Mouse (Mus musculus) small intestine, adult 2 months (tissue): Measurements from ENCODE around the gene Tph1. TPM values are rescaled to one million over a fixed set of nuclear protein-coding genes. Genes with fewer than 3 reads are reported as not detected.
A peak's percentile ranks its signal among the peaks of the same experiment; 100 is the strongest.

ENCODE experiments used
- H3K27ac ChIP-seq: fragments of 200-500 bp; 2 replicates; pipeline ENCODE4 v1.5.1; 2012; ENCODE audit warnings: low read depth, low read length, control low read depth, inconsistent platforms; ENCODE audit not compliant: insufficient read depth
- H3K27me3 ChIP-seq: fragments of 200-500 bp; 2 replicates; pipeline ENCODE4 v1.6.1; 2012; ENCODE audit warnings: mild to moderate bottlenecking, moderate library complexity, low read length, inconsistent platforms; ENCODE audit not compliant: control insufficient read depth, insufficient read depth
- H3K36me3 ChIP-seq: fragments of 200-500 bp; 2 replicates; pipeline ENCODE4 v1.6.1; 2012; ENCODE audit warnings: mild to moderate bottlenecking, low read length, control low read depth, inconsistent platforms; ENCODE audit not compliant: control insufficient read depth, insufficient read depth
- H3K4me1 ChIP-seq: fragments of 200-500 bp; 2 replicates; pipeline ENCODE4 v1.6.1; 2012; ENCODE audit warnings: low read length, inconsistent platforms, mixed read lengths; ENCODE audit not compliant: control insufficient read depth, insufficient read depth, insufficient read length
- H3K4me3 ChIP-seq: fragments of 200-500 bp; 2 replicates; pipeline ENCODE4 v1.5.1; 2012; ENCODE audit warnings: low read depth, mild to moderate bottlenecking, control low read depth, inconsistent platforms, low read length, moderate library complexity
- CTCF ChIP-seq: fragments of 200-500 bp; IDR thresholded peaks from 2 replicates; pipeline ENCODE4 v1.5.1; 2012; ENCODE audit warnings: low read depth, mild to moderate bottlenecking, control low read depth, inconsistent platforms, low read length, moderate library complexity, mixed read lengths; ENCODE audit not compliant: insufficient replicate concordance, insufficient read length; ENCODE audit errors: extremely low read depth
- POLR2A ChIP-seq: fragments of 200-500 bp; IDR thresholded peaks from 2 replicates; pipeline ENCODE4 v1.6.1; 2012; ENCODE audit warnings: low read depth, mild to moderate bottlenecking, control low read depth, inconsistent platforms, low read length, moderate library complexity
- WGBS: fragments of 180-500 bp; shearing (Covaris S2); methylation state at CpG from one replicate; pipeline ENCODE4 v1.1.7; 2018; 5-methylcytosine and 5-hydroxymethylcytosine counted together
- polyA plus RNA-seq: library from polyadenylated mRNA; depleted of rRNA; stranded (reverse); fragments of >200 nt; gene quantifications from 2 replicates; pipeline ENCODE4 v1.2.3, GENCODE M21; 2012

Tph1 gene
- polyA plus RNA-seq, 1 experiment, result 1.6 TPM

- WGBS, result 70% methylated on average over 4 of the region's 4 CpGs
- Histone ChIP-seq H3K36me3 (0 out of 2 replicates have a peak, but pooled peaks cover 2% of the 10 kb centered on the region), H3K27ac (no peak overlapping the region), H3K4me3 (no peak overlapping the region), H3K4me1 (no peaks in the 10 kb centered on the region), H3K27me3 (no peaks in the 10 kb centered on the region)
- TF ChIP-seq CTCF (no peak), POLR2A (no peak)
Observed at GRCm38 (mm10) chr7:46609317-46609716, 63.0 kb downstream of the Tph1 start.

DNA sequence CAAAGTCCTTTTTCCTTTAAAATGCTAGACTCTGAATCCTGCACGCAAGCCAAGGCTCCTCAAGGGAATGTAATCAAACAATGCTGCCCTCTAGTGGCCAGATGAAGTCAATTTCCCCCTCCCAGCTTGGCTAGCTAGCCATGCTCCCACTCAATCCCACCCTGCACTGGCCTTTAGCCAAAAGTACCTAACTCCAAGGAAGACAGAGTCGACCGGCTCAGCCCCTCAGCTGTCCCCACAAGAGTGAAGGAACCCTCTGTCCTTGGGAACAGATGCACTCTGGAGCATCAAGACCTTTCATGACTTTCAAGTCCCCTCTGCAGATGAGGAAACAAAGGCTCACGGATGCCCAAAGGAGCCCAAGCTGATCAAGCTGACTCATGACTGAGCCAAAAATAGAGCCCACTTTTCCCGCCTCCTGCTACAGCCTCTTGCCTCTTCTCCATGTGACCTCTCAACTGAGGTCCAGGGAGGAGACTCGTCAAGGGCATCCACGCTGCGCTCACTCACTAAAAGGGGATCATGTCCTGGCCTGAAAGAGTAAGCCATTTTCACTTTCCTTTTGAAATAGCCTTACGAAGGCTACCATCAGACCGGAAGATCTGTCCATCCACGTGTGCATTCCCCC lies 64.8 kb downstream of the Tph1 start:
- H3K4me1 ChIP-seq, result no peaks in the 10 kb centered on the region
- H3K27ac ChIP-seq, result no peak overlapping the region
- peak; percentile 63; the same call in 1 of the 2 replicates for TF ChIP-seq CTCF
- no peak for TF ChIP-seq POLR2A
- H3K4me3 ChIP-seq, result no peak overlapping the region
- H3K27me3 ChIP-seq, result no peaks in the 10 kb centered on the region
- WGBS, result 55% methylated on average over 11 of the region's 11 CpGs
- no peaks in the 10 kb centered on the region for H3K36me3 ChIP-seq

DNA sequence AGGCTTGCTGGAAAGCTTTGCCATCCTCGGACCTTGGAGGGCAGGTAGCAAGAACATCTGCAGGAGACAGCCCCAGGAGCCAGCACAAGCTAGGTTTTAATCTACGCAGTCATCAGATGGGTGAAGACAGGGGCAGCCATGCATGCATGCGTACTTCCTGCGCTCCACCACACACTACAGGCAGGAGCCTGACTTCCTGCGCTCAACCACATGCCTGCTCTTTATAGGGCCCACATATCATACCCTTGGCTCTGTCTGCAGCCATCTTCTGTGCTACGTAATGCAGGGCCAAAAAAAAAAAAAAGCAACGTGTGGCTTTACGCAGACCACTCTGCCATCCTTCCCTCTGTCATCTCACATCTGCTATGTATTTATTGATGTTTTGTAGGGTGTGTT lies 65.3 kb downstream of the Tph1 start:
- H3K36me3 ChIP-seq, result no peaks in the 10 kb centered on the region
- H3K27me3 ChIP-seq, result no peaks in the 10 kb centered on the region
- no peak overlapping the region for H3K4me3 ChIP-seq
- TF ChIP-seq CTCF (no peak), POLR2A (no peak)
- H3K4me1 ChIP-seq, result no peaks in the 10 kb centered on the region
- H3K27ac ChIP-seq, result no peak overlapping the region
- WGBS, result 60% methylated on average over 8 of the region's 8 CpGs

GRCm38 (mm10) chr7:46606391-46607030 lies 65.8 kb downstream of the Tph1 start:
- no peaks in the 10 kb centered on the region for H3K27me3 ChIP-seq
- no peak overlapping the region for H3K4me3 ChIP-seq
- H3K36me3 ChIP-seq, result no peaks in the 10 kb centered on the region
- no peak overlapping the region for H3K27ac ChIP-seq
- no peak for TF ChIP-seq POLR2A
- TF ChIP-seq CTCF, result peak; percentile 75; the same call in 1 of the 2 replicates
- 80% methylated on average over 7 of the region's 7 CpGs for WGBS
- no peaks in the 10 kb centered on the region for H3K4me1 ChIP-seq

DNA sequence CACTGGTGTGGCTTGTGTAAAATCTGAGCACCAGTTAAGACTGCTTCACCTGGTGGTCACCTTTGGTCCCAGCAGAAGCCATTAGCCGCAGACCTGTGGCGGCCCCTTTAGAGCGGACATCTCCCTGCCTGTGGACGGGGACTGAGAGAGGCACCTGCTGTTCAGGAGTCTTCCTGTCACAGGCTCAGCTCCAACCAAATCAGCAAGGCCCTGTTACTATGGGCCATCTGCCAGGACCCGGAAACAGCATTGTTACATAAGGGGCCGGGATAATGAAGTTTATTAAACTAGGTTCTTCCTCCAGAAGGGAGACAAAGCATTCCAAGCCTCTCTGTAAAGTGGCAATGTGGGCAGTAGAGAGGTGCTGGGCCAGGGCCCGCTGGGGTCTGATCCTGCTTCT lies 69.3 kb downstream of the Tph1 start:
- no peak for TF ChIP-seq CTCF
- TF ChIP-seq POLR2A, result no peak
- H3K4me1 ChIP-seq, result no peaks in the 10 kb centered on the region
- 76% methylated on average over 7 of the region's 7 CpGs for WGBS
- no peak overlapping the region for H3K4me3 ChIP-seq
- no peak overlapping the region for H3K27ac ChIP-seq
- no peaks in the 10 kb centered on the region for H3K36me3 ChIP-seq
- H3K27me3 ChIP-seq, result no peaks in the 10 kb centered on the region

DNA sequence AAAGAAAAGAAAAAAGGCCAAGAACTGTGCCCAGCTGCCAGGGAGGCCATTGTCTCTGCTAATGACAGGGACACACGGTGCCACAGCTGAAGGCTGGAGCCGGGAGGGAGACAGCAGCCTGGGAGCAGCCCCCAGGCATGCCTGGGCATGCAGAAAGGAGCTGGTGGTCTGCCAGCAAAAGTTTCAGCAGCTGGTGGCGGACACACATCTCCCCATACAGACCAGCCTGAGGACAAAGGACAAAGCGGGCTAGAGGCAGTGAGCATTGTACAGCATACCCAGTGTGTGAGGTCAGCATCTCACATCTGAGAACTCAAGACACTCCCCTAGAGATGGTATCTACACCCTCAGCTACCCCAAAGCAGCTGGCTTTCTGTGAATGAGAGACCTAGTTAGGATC lies 70.3 kb downstream of the Tph1 start:
- no peak overlapping the region for H3K27ac ChIP-seq
- TF ChIP-seq POLR2A (no peak), CTCF (no peak)
- H3K36me3 ChIP-seq, result no peaks in the 10 kb centered on the region
- 78% methylated on average over 4 of the region's 4 CpGs for WGBS
- no peak overlapping the region for H3K4me3 ChIP-seq
- no peaks in the 10 kb centered on the region for H3K4me1 ChIP-seq
- H3K27me3 ChIP-seq, result no peaks in the 10 kb centered on the region

DNA sequence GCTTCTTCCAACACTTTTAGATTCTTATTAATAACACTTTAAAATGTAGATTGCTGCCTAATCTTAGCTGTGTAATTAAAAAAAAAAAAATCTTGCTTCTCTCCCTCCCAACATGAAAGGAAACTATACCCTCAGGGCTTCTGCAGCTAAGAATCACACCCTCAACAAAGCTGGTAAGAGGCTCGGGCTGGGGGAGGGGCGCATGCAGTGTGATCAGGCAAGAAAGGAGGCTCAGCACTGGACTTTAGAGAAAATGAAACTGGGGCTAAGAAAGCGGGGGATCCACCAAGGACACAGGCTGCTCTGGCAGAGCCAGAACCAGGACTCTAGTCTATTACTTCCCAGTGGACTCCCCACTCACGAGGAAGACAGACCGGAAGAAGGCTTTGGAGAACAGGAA lies 71.2 kb downstream of the Tph1 start:
- Histone ChIP-seq H3K4me1 (no peaks in the 10 kb centered on the region), H3K4me3 (no peak overlapping the region), H3K27me3 (no peaks in the 10 kb centered on the region), H3K36me3 (no peaks in the 10 kb centered on the region), H3K27ac (no peak overlapping the region)
- WGBS, result 76% methylated on average over 5 of the region's 5 CpGs
- TF ChIP-seq POLR2A (no peak), CTCF (no peak)
